Mouse (Mus musculus) neural tube, embryonic 11.5 days (tissue): ENCODE results near the gene Patj. TPM values are rescaled to one million over a fixed set of nuclear protein-coding genes. Genes with fewer than 3 reads are reported as not detected.

ENCODE experiments used
- ATAC-seq: fragments of 200-750 bp; cut with Nextera tagmentation; 2 replicates; pipeline ENCODE4 v1.8.0; 2017; ENCODE audit warnings: moderate number of reproducible peaks, mild to moderate bottlenecking, moderate TSS enrichment, moderate library complexity; ENCODE audit not compliant: insufficient read depth, low FRiP score, low TSS enrichment
- DNase-seq: peaks from one replicate; pipeline ENCODE4 v3.0.0-alpha.2; 2015; ENCODE audit warnings: low spot score
- H3K27ac ChIP-seq: fragments of 300-500 bp; sonication (generic); 2 replicates; pipeline ENCODE4 v1.5.1; 2014; ENCODE audit warnings: low read depth, mild to moderate bottlenecking, low read length
- H3K27me3 ChIP-seq: fragments of 300-500 bp; sonication (generic); 2 replicates; pipeline ENCODE4 v1.6.1; 2014; ENCODE audit warnings: mild to moderate bottlenecking, low read length, mixed read lengths; ENCODE audit not compliant: control insufficient read depth, insufficient read depth
- H3K36me3 ChIP-seq: fragments of 300-500 bp; sonication (generic); 2 replicates; pipeline ENCODE4 v1.6.1; 2014; ENCODE audit warnings: mild to moderate bottlenecking, low read length, moderate library complexity, mixed read lengths; ENCODE audit not compliant: control insufficient read depth, insufficient read depth
- H3K4me1 ChIP-seq: fragments of 300-500 bp; sonication (generic); 2 replicates; pipeline ENCODE4 v1.6.1; 2014; ENCODE audit warnings: low read length, mixed read lengths; ENCODE audit not compliant: control insufficient read depth, insufficient read depth
- H3K4me2 ChIP-seq: fragments of 300-500 bp; sonication (generic); 2 replicates; pipeline ENCODE4 v1.6.1; 2014; ENCODE audit warnings: low read depth, mild to moderate bottlenecking, moderate library complexity
- H3K4me3 ChIP-seq: fragments of 300-500 bp; sonication (generic); 2 replicates; pipeline ENCODE4 v1.5.1; 2014; ENCODE audit warnings: low read depth, low read length
- H3K9ac ChIP-seq: fragments of 300-500 bp; sonication (generic); 2 replicates; pipeline ENCODE4 v1.6.1; 2014; ENCODE audit warnings: mild to moderate bottlenecking, low read length
- H3K9me3 ChIP-seq: fragments of 300-500 bp; sonication (generic); 2 replicates; pipeline ENCODE4 v1.6.1; 2016; ENCODE audit warnings: low read length; ENCODE audit not compliant: control insufficient read depth
- WGBS: fragments of 180-500 bp; shearing (Covaris S2); extraction: QIAGEN DNeasy Blood & Tissue Kit; methylation state at CpG from one replicate; pipeline ENCODE4 v1.1.7; 2014; 5-methylcytosine and 5-hydroxymethylcytosine counted together
- polyA plus RNA-seq: library from polyadenylated mRNA; unstranded; fragments of >200 nt; fragmentation: Nextera tagmentation; extraction: Ambion mirVana; gene quantifications from 2 replicates; pipeline ENCODE4 v1.2.1, GENCODE M21; 2014

Patj gene
- polyA plus RNA-seq, 1 experiment from 2014 or later: 7.2 TPM

GRCm38 (mm10) chr4:98689988-98690387 is 294.4 kb downstream of the Patj start:
- DNase-seq (no peak), ATAC-seq (no peak)
- H3K9me3 ChIP-seq: no peaks in the 10 kb centered on the region
- 0 out of 2 replicates have a peak, but pooled peaks cover 6% of the 10 kb centered on the region for H3K4me1 ChIP-seq
- H3K27me3 ChIP-seq: no peaks in the 10 kb centered on the region
- H3K36me3 ChIP-seq: no peaks in the 10 kb centered on the region; the same call in 1 of the 2 replicates
- WGBS: 97% methylated on average over 1 of the region's 1 CpGs
- no peak overlapping the region for H3K4me3 ChIP-seq
- no peak overlapping the region for H3K9ac ChIP-seq
- no peak overlapping the region for H3K27ac ChIP-seq
- no peak overlapping the region for H3K4me2 ChIP-seq

DNA sequence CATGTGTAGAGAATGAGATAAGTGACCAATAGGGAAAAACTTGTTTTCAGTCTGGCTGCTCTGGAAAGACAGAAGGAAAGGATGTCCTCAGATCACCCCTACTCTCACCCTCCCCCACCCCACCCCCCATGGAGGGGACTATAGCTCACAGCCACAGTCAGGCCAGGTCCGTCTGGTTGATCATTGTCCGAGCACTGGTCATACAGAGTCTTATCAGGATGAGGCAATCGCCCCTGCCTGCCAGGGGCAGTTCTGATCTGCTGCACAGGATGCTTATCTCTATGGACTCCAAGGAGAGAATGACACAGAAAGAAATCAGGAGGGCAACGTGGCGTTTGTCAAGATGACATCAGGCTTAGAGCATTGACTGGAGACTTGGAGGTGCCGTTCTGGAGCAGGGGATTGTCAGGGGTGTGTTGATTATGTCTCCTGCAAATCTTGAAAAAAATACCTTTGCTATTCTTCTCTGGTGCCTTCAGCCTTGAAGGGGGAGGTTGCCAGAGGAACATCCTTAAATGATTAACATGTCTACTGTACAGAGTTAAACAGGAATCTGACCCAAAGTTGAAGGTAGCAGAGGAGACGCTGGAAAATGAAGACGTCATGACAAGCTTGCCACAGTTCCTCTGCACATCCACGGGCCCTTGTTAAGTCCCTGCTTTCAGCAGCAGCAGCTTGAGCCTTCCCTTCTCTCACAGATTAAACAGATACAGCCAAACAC is 298.0 kb downstream of the Patj start:
- Histone ChIP-seq H3K9me3 (no peaks in the 10 kb centered on the region), H3K27me3 (no peaks in the 10 kb centered on the region), H3K4me2 (no peak overlapping the region), H3K4me1 (no peaks in the 10 kb centered on the region), H3K4me3 (no peak overlapping the region), H3K36me3 (no peaks in the 10 kb centered on the region; the same call in 1 of the 2 replicates), H3K27ac (no peak overlapping the region), H3K9ac (no peak overlapping the region)
- no peak; the same call in 1 of the 2 replicates for ATAC-seq
- WGBS: 77% methylated on average over 9 of the region's 9 CpGs
- DNase-seq: no peak

GRCm38 (mm10) chr4:98697932-98698331 is 302.3 kb downstream of the Patj start:
- Histone ChIP-seq H3K4me1 (no peaks in the 10 kb centered on the region), H3K36me3 (no peaks in the 10 kb centered on the region), H3K27me3 (no peaks in the 10 kb centered on the region), H3K9me3 (no peaks in the 10 kb centered on the region), H3K27ac (no peak overlapping the region), H3K4me2 (no peak overlapping the region), H3K4me3 (no peak overlapping the region), H3K9ac (no peak overlapping the region)
- DNase-seq: no peak
- no peak for ATAC-seq
- WGBS: 85% methylated on average over 4 of the region's 4 CpGs

DNA sequence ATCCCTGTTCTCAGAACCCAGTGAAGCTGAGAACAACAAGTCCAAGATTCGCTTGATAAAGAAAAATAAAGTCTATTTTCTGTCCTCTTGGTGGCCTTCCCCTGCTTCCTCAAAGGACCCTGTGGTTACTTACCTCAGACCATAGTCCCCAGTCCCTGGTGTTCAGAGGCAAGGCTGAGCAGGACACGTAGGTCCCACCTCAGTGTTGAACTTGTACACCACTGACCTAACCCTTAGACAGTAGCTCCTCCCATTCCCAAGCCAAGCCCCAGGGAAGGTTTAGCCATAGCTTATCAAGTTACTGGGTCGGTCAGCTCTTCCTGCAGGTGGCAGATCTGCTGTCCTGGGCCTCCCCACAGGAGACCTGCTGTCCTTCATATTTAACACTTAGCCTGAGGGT is 303.3 kb downstream of the Patj start:
- no peak for DNase-seq
- Histone ChIP-seq H3K9ac (no peak overlapping the region), H3K4me1 (no peaks in the 10 kb centered on the region), H3K27me3 (no peaks in the 10 kb centered on the region), H3K9me3 (no peaks in the 10 kb centered on the region), H3K36me3 (no peaks in the 10 kb centered on the region), H3K4me2 (no peak overlapping the region), H3K27ac (no peak overlapping the region), H3K4me3 (no peak overlapping the region)
- WGBS: 61% methylated on average over 3 of the region's 3 CpGs
- ATAC-seq: no peak

- no peak overlapping the region for H3K27ac ChIP-seq
- DNase-seq (no peak), ATAC-seq (no peak)
- H3K4me2 ChIP-seq: no peak overlapping the region
- 89% methylated on average over 3 of the region's 3 CpGs for WGBS
- no peaks in the 10 kb centered on the region for H3K4me1 ChIP-seq
- H3K36me3 ChIP-seq: no peaks in the 10 kb centered on the region
- H3K27me3 ChIP-seq: no peaks in the 10 kb centered on the region
- no peak overlapping the region for H3K9ac ChIP-seq
- no peak overlapping the region for H3K4me3 ChIP-seq
- H3K9me3 ChIP-seq: no peaks in the 10 kb centered on the region
Measured at GRCm38 (mm10) chr4:98700156-98700555, 304.6 kb downstream of the Patj start.

DNA sequence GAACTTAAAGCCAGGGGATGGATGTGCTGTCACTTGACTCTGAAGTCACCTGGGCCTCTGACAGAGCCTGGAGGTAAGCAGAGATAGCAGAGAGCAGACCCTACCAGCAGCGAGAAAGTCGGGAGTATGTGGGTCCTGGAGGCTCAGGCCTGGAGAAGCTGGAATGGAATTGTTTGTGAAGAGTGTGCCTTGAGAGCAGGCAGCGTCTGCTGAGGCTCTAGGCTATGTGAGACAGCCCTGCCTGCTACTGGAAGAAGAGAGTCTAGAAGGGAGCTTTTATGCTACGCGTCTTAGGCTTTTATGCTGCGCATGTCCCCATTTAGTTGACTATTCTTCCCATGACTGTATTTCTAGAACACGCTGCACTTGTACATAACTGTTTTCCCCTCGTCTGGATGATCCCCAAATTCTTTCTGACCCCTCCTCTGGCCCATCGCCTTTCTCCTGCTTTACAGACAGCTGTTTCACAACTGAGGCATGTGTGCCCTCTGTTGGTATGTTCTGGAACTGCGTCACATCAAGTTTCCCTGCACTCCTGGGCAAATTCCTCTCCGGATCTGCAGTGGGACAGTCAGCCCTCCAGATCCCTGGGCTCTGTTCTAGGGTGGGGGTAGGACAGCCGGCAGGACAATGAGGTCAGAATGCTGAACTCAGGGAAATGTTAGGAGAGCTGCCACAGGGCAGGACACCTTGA is 306.8 kb downstream of the Patj start:
- DNase-seq: peak; percentile 78
- no peak overlapping the region for H3K4me2 ChIP-seq
- no peak overlapping the region for H3K9ac ChIP-seq
- WGBS: 35% methylated on average over 12 of the region's 12 CpGs
- no peaks in the 10 kb centered on the region for H3K9me3 ChIP-seq
- no peak overlapping the region for H3K4me3 ChIP-seq
- H3K27ac ChIP-seq: no peak overlapping the region
- no peaks in the 10 kb centered on the region for H3K36me3 ChIP-seq
- H3K4me1 ChIP-seq: no peaks in the 10 kb centered on the region
- H3K27me3 ChIP-seq: no peaks in the 10 kb centered on the region
- ATAC-seq: peak; percentile 71

GRCm38 (mm10) chr4:98710891-98711290 is 315.3 kb downstream of the Patj start:
- H3K36me3 ChIP-seq: no peaks in the 10 kb centered on the region
- no peak for ATAC-seq

GRCm38 (mm10) chr4:98717735-98718546 is 322.4 kb downstream of the Patj start:
- Histone ChIP-seq H3K4me3 (no peak overlapping the region), H3K27ac (no peak overlapping the region), H3K9ac (no peak overlapping the region), H3K27me3 (no peaks in the 10 kb centered on the region), H3K9me3 (no peaks in the 10 kb centered on the region), H3K4me2 (no peak overlapping the region), H3K4me1 (no peaks in the 10 kb centered on the region), H3K36me3 (no peaks in the 10 kb centered on the region)
- 89% methylated on average over 17 of the region's 17 CpGs for WGBS
- no peak for ATAC-seq
- no peak for DNase-seq

More at GRCm38 (mm10) chr4:98710891-98711290, 315.3 kb downstream of the Patj start:
- no peaks in the 10 kb centered on the region for H3K27me3 ChIP-seq
- H3K4me1 ChIP-seq: no peaks in the 10 kb centered on the region
- no peak overlapping the region for H3K27ac ChIP-seq
- no peak for DNase-seq
- H3K9ac ChIP-seq: no peak overlapping the region
- WGBS: 92% methylated on average over 8 of the region's 8 CpGs
- H3K9me3 ChIP-seq: no peaks in the 10 kb centered on the region
- no peak overlapping the region for H3K4me3 ChIP-seq
- no peak overlapping the region for H3K4me2 ChIP-seq
